Mouse (Mus musculus) embryonic facial prominence, embryonic 14.5 days (tissue): ENCODE results near the gene Lancl3. TPM values are rescaled to one million over a fixed set of nuclear protein-coding genes. Genes with fewer than 3 reads are reported as not detected.
A peak's percentile ranks its signal among the peaks of the same experiment; 100 is the strongest.
"Not testable (repeated sequence)": the region's sequence is repeated elsewhere in the genome, so short reads cannot be mapped to it uniquely, and the experiment has no call there.

Experiments
- ATAC-seq: fragments of 200-750 bp; cut with Nextera tagmentation; 2 replicates; pipeline ENCODE4 v1.8.0; 2017; ENCODE audit warnings: low read depth, moderate number of reproducible peaks, moderate TSS enrichment
- DNase-seq: peaks from one replicate; pipeline ENCODE4 v3.0.0-alpha.2; 2015; ENCODE audit warnings: low spot score
- H3K27ac ChIP-seq: fragments of 300-500 bp; sonication (generic); replicated peaks from 2 replicates; pipeline ENCODE4 v1.5.1; 2014; ENCODE audit warnings: low read depth, mild to moderate bottlenecking, low read length, moderate library complexity
- H3K27me3 ChIP-seq: fragments of 300-500 bp; sonication (generic); replicated peaks from 2 replicates; pipeline ENCODE4 v1.6.1; 2014; ENCODE audit warnings: low read length; ENCODE audit not compliant: control insufficient read depth, insufficient read depth
- H3K36me3 ChIP-seq: fragments of 300-500 bp; sonication (generic); 2 replicates; pipeline ENCODE4 v1.6.1; 2014; ENCODE audit warnings: low read length, mixed read lengths; ENCODE audit not compliant: control insufficient read depth, insufficient read depth
- H3K4me1 ChIP-seq: fragments of 300-500 bp; sonication (generic); 2 replicates; pipeline ENCODE4 v1.6.1; 2014; ENCODE audit warnings: antibody characterized with exemption, low read length; ENCODE audit not compliant: control insufficient read depth, insufficient read depth
- H3K4me2 ChIP-seq: fragments of 300-500 bp; sonication (generic); 2 replicates; pipeline ENCODE4 v1.6.1; 2014; ENCODE audit warnings: low read depth, mild to moderate bottlenecking, low read length, moderate library complexity, mixed read lengths
- H3K4me3 ChIP-seq: fragments of 300-500 bp; sonication (generic); 2 replicates; pipeline ENCODE4 v1.5.1; 2014; ENCODE audit warnings: low read depth, mild to moderate bottlenecking, low read length
- H3K9ac ChIP-seq: fragments of 300-500 bp; sonication (generic); 2 replicates; pipeline ENCODE4 v1.6.1; 2014; ENCODE audit warnings: low read depth, mild to moderate bottlenecking, low read length, moderate library complexity, mixed read lengths
- H3K9me3 ChIP-seq: fragments of 300-500 bp; sonication (generic); 2 replicates; pipeline ENCODE4 v1.6.1; 2016; ENCODE audit warnings: low read length; ENCODE audit not compliant: control insufficient read depth
- WGBS: fragments of 180-500 bp; shearing (Covaris S2); extraction: QIAGEN DNeasy Blood & Tissue Kit; methylation state at CpG from one replicate; pipeline ENCODE4 v1.1.7; 2014; 5-methylcytosine and 5-hydroxymethylcytosine counted together
- polyA plus RNA-seq: library from polyadenylated mRNA; unstranded; fragments of >200 nt; fragmentation: Nextera tagmentation; extraction: Ambion mirVana; gene quantifications from 2 replicates; pipeline ENCODE4 v1.2.1, GENCODE M21; 2014

The Lancl3 gene
- polyA plus RNA-seq, 1 experiment from 2014 or later: 0.67 TPM

GRCm38 (mm10) chrX:9272460-9273361 lies 73.0 kb downstream of the Lancl3 start, which contains the start of gene Xk:
TSS of gene Xk (plus strand) at chrX:9272756.
- DNase-seq (peak; percentile 72), ATAC-seq (peak; percentile 90)
- Histone ChIP-seq H3K27ac (no peak within 1 kb of the TSS), H3K4me2 (peak within 1 kb of the TSS; percentile 54), H3K36me3 (no peaks in the 10 kb centered on the region), H3K4me3 (peak within 1 kb of the TSS; percentile 56), H3K27me3 (no peaks in the 10 kb centered on the region), H3K4me1 (no peaks in the 10 kb centered on the region), H3K9me3 (no peaks in the 10 kb centered on the region; the same call in 1 of the 2 replicates), H3K9ac (peak within 1 kb of the TSS; percentile 61)
- WGBS: 0% methylated on average over 1 of the region's 94 CpGs

GRCm38 (mm10) chrX:9273377-9274002 lies 73.8 kb downstream of the Lancl3 start:
- no peak for DNase-seq
- peak overlapping the region; percentile 54 for H3K4me2 ChIP-seq
- H3K27ac ChIP-seq: no peak overlapping the region
- no peaks in the 10 kb centered on the region for H3K4me1 ChIP-seq
- no peak for ATAC-seq
- H3K9me3 ChIP-seq: no peaks in the 10 kb centered on the region; the same call in 1 of the 2 replicates
- H3K27me3 ChIP-seq: no peaks in the 10 kb centered on the region
- H3K4me3 ChIP-seq: peak overlapping the region; percentile 56
- no peak overlapping the region for H3K9ac ChIP-seq
- WGBS: 61% methylated on average over 12 of the region's 12 CpGs
- H3K36me3 ChIP-seq: no peaks in the 10 kb centered on the region

- H3K4me2 ChIP-seq: no peak overlapping the region
Observed at GRCm38 (mm10) chrX:9274321-9274720, 74.6 kb downstream of the Lancl3 start.

GRCm38 (mm10) chrX:9283464-9283863 lies 83.8 kb downstream of the Lancl3 start, which contains the start of gene H2al1m:
TSS of gene H2al1m (plus strand) at chrX:9283764.
- DNase-seq, H3K4me3 ChIP-seq, ATAC-seq, H3K4me2 ChIP-seq, H3K9me3 ChIP-seq, H3K9ac ChIP-seq, H3K4me1 ChIP-seq, H3K27ac ChIP-seq, H3K27me3 ChIP-seq, H3K36me3 ChIP-seq: not testable (repeated sequence)
- no CpG with 5 or more reads among the region's 1 CpGs for WGBS

More at GRCm38 (mm10) chrX:9274321-9274720, 74.6 kb downstream of the Lancl3 start:
- Histone ChIP-seq H3K27me3 (no peaks in the 10 kb centered on the region), H3K9ac (no peak overlapping the region), H3K27ac (no peak overlapping the region), H3K36me3 (no peaks in the 10 kb centered on the region), H3K9me3 (no peaks in the 10 kb centered on the region; the same call in 1 of the 2 replicates), H3K4me1 (no peaks in the 10 kb centered on the region), H3K4me3 (no peak overlapping the region)
- DNase-seq (no peak), ATAC-seq (no peak)
- WGBS: 71% methylated on average over 8 of the region's 8 CpGs

GRCm38 (mm10) chrX:9293140-9293829 lies 93.6 kb downstream of the Lancl3 start:
- not testable (repeated sequence) for DNase-seq, H3K27ac ChIP-seq, H3K9me3 ChIP-seq, H3K4me2 ChIP-seq, H3K27me3 ChIP-seq, H3K36me3 ChIP-seq, H3K4me1 ChIP-seq, H3K9ac ChIP-seq, ATAC-seq, H3K4me3 ChIP-seq
- WGBS: 89% methylated on average over 3 of the region's 4 CpGs

- Histone ChIP-seq H3K27me3 (no peaks in the 10 kb centered on the region), H3K27ac (no peak overlapping the region), H3K4me2 (no peak overlapping the region), H3K9me3 (no peaks in the 10 kb centered on the region), H3K36me3 (no peaks in the 10 kb centered on the region), H3K9ac (no peak overlapping the region), H3K4me1 (no peaks in the 10 kb centered on the region), H3K4me3 (no peak overlapping the region)
- DNase-seq: no peak
- WGBS: 82% methylated on average over 5 of the region's 5 CpGs
- ATAC-seq: no peak
Observed at GRCm38 (mm10) chrX:9298413-9298864, 98.7 kb downstream of the Lancl3 start.

GRCm38 (mm10) chrX:9302791-9303190 lies 103.1 kb downstream of the Lancl3 start:
- Histone ChIP-seq H3K4me2 (no peak overlapping the region), H3K4me3 (no peak overlapping the region), H3K36me3 (no peaks in the 10 kb centered on the region), H3K27ac (no peak overlapping the region), H3K9ac (no peak overlapping the region), H3K27me3 (no peaks in the 10 kb centered on the region), H3K9me3 (no peaks in the 10 kb centered on the region), H3K4me1 (no peaks in the 10 kb centered on the region)
- DNase-seq (no peak), ATAC-seq (no peak)
- WGBS: 80% methylated on average over 5 of the region's 5 CpGs

GRCm38 (mm10) chrX:9303455-9303854 lies 103.8 kb downstream of the Lancl3 start:
- DNase-seq (no peak), ATAC-seq (no peak)
- Histone ChIP-seq H3K9me3 (no peaks in the 10 kb centered on the region), H3K4me1 (no peaks in the 10 kb centered on the region), H3K36me3 (no peaks in the 10 kb centered on the region), H3K27me3 (no peaks in the 10 kb centered on the region), H3K4me3 (no peak overlapping the region), H3K27ac (no peak overlapping the region), H3K9ac (no peak overlapping the region), H3K4me2 (no peak overlapping the region)
- WGBS: 81% methylated on average over 1 of the region's 1 CpGs
